In the genomic region with DNA sequence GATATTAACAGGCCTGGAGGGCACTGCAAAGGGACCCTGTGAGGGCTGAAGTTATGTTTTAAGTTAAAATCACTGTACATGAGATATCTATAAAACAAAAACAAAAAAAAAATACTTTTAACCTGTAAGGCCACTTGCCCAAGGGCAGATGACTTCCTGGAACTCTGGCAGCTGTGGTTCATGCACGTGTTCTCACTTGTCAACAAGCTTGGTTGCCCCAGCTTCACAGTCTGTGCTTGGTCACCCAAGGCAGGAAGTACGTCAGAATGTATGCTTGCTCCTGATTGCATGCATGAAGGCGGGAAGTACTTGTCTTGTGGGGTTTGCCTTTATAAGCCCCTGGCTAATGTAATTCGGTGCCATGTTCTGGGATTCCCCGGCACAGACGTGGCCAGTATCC, we compare ENCODE assay signal across 12 mouse cellular contexts. TPM values are rescaled to one million over a fixed set of nuclear protein-coding genes. Genes with fewer than 3 reads are reported as not detected.
DNase-seq lines count a peak whose midpoint lies in the region; ATAC-seq lines count a peak whose summit lies in the region.
"Had no signal": no experiment of that assay in that cellular context is flagged by ENCODE, and none has a peak within 500 bp of the region (broad histone marks: within the 10 kb centered on the region; RNA-seq: fewer than 3 reads in every experiment).

No protein-coding gene starts in this region.

- no peaks in the 10 kb centered on the region for H3K4me1 ChIP-seq in kidney, embryonic 14.5 days (ENCODE audit: control insufficient read depth, insufficient read depth, low read length)
- no peaks in the 10 kb centered on the region for H3K4me1 ChIP-seq in forebrain, embryonic 15.5 days
- H3K4me1 ChIP-seq: embryonic facial prominence, embryonic 13.5 days; heart, embryonic 15.5 days had no signal

- no peaks in the 10 kb centered on the region for H3K36me3 ChIP-seq in kidney, embryonic 14.5 days (ENCODE audit: control insufficient read depth, insufficient read depth, low read length)
- H3K36me3 ChIP-seq in forebrain, embryonic 15.5 days, result no peaks in the 10 kb centered on the region
- H3K36me3 ChIP-seq: embryonic facial prominence, embryonic 13.5 days; heart, embryonic 15.5 days had no signal

- H3K27ac ChIP-seq in kidney, embryonic 14.5 days (ENCODE audit: low read depth, low read length), result no peak overlapping the region
- no peak overlapping the region for H3K27ac ChIP-seq in forebrain, embryonic 15.5 days (replicated peaks)
- H3K27ac ChIP-seq: embryonic facial prominence, embryonic 13.5 days; heart, embryonic 15.5 days had no signal

- peak; percentile 40 for DNase-seq in kidney, adult 11 months
- DNase-seq in kidney, postnatal 4 days, result peak; percentile 21 to 36
- peak; percentile 22 for DNase-seq in thymus, postnatal 14 days
- DNase-seq in adrenal gland, postnatal 14 days, result no peak
- DNase-seq in neural tube, embryonic 10.5 days (ENCODE audit: extremely low spot score, low spot score), result no peak
- DNase-seq: left cerebral cortex, postnatal 4 days had no signal

- H3K9ac ChIP-seq in kidney, embryonic 14.5 days (ENCODE audit: low read depth, low read length), result no peak overlapping the region
- no peak overlapping the region for H3K9ac ChIP-seq in forebrain, embryonic 15.5 days (replicated peaks)
- H3K9ac ChIP-seq: embryonic facial prominence, embryonic 13.5 days; heart, embryonic 15.5 days had no signal

- no peaks in the 10 kb centered on the region for H3K27me3 ChIP-seq in kidney, embryonic 14.5 days (ENCODE audit: control insufficient read depth, insufficient read depth, low read length)
- H3K27me3 ChIP-seq in forebrain, embryonic 15.5 days, result no peaks in the 10 kb centered on the region
- H3K27me3 ChIP-seq: embryonic facial prominence, embryonic 13.5 days; heart, embryonic 15.5 days had no signal

- no peaks in the 10 kb centered on the region for H3K9me3 ChIP-seq in kidney, embryonic 14.5 days (ENCODE audit: control insufficient read depth, low read length)
- no peaks in the 10 kb centered on the region for H3K9me3 ChIP-seq in forebrain, embryonic 15.5 days
- H3K9me3 ChIP-seq: embryonic facial prominence, embryonic 13.5 days; heart, embryonic 15.5 days had no signal

- no peak overlapping the region for H3K4me3 ChIP-seq in kidney, embryonic 14.5 days (ENCODE audit: low read length)
- H3K4me3 ChIP-seq in forebrain, embryonic 15.5 days, result no peak overlapping the region
- H3K4me3 ChIP-seq: embryonic facial prominence, embryonic 13.5 days; heart, embryonic 15.5 days had no signal

- no peak for ATAC-seq in kidney, embryonic 14.5 days (ENCODE audit: low FRiP score, low TSS enrichment)
- peak; percentile 37; the same call in 1 of the 2 replicates for ATAC-seq in granulocyte monocyte progenitor cell, adult 5-6 weeks (replicated peaks; ENCODE audit: poor library complexity, severe bottlenecking)
- ATAC-seq in forebrain, embryonic 15.5 days (replicated peaks), result no peak
- ATAC-seq: intestine, embryonic 16.5 days had no signal

- WGBS in kidney, embryonic 14.5 days, result 61% methylated on average over 6 of the region's 6 CpGs
- 83% methylated on average over 6 of the region's 6 CpGs for WGBS in forebrain, embryonic 15.5 days

- H3K4me2 ChIP-seq in kidney, embryonic 14.5 days (replicated peaks; ENCODE audit: low read depth, low read length), result no peak overlapping the region
- H3K4me2 ChIP-seq in forebrain, embryonic 15.5 days (replicated peaks), result no peak overlapping the region
- H3K4me2 ChIP-seq: embryonic facial prominence, embryonic 13.5 days; heart, embryonic 15.5 days had no signal

RNA-seq across cellular contexts. Expression of a gene that starts 19.7 kb away (rescaled TPM):
- polyA plus RNA-seq in kidney, embryonic 14.5 days (2014; fragmentation: Nextera tagmentation; extraction: Ambion mirVana), result 26.7 and 49.9 TPM in 2 replicates
- 31.6 and 48.7 TPM in 2 replicates for total RNA-seq in granulocyte monocyte progenitor cell, adult 5-6 weeks (2014; fragmentation: Nextera tagmentation)
- 24.9 and 31.9 TPM in 2 replicates for total RNA-seq in granulocyte monocyte progenitor cell, adult 5-6 weeks (2017)
- total RNA-seq in adrenal gland, postnatal 14 days (2021), result 48.8 and 53.9 TPM in 2 replicates
- 48.6 and 51.2 TPM in 2 replicates for polyA plus RNA-seq in forebrain, embryonic 15.5 days (2015; fragmentation: Nextera tagmentation; extraction: Ambion mirVana)

Comparison
In these comparisons a context has a peak if more than half of its experiments do, and no peak if none do; other contexts are left out.
1. DNase-seq: peak in kidney, adult 11 months (single experiment), kidney, postnatal 4 days (2 of 2) and thymus, postnatal 14 days (single experiment); none in adrenal gland, postnatal 14 days (single experiment) and neural tube, embryonic 10.5 days (single experiment).